Mouse (Mus musculus): Measurements from ENCODE around the gene Mapk13. TPM values are rescaled to one million over a fixed set of nuclear protein-coding genes. Genes with fewer than 3 reads are reported as not detected.
"Not testable (repeated sequence)": the region's sequence is repeated elsewhere in the genome, so short reads cannot be mapped to it uniquely, and the experiment has no call there.

Gene Mapk13
- polyA plus RNA-seq, 1 experiment from 2014 or later = 2.6 TPM

DNA sequence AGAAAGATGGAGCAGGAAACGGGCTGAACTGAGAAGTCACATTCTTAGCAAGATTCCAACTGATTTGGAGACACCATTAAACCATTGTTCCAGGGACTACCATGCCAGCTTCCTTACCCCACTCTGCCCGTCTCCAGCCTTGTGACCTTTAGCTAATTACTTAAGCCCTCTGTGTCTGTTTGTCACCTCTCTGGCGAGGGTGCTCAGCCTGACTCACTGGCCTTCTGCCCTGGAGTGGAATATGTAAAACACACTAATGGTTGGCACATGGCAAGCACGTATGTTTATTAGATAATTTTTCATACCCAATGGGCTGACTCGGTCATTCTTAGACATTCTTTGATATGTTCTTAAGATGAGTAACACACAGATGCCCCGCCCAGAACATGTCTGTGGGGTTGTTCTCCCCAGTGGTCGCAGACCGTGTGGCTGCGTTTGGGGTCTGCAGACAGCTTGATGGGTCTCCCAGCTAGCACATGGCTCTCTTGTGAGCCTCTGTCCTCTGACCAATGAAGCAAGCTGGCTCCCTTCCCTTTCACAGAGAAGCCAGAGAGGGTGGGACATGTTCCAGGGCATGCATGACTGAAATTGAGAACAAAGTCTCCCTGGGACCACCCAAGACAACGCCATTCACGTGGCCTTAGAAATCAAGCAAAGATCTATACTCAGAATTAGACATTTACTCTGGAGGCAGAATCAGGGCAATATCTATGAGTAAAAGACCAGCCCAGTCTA is 2.1 kb upstream of the Mapk13 start:
- no peak overlapping the region for H3K4me3 ChIP-seq (ENCODE audit: low read depth, low read length)
- WGBS (ENCODE audit: insufficient replicate concordance) = 72% methylated on average over 11 of the region's 11 CpGs
- peaks cover 12% of the 10 kb centered on the region; the same call in 1 of the 2 replicates for H3K4me1 ChIP-seq (ENCODE audit: control insufficient read depth, insufficient read depth, low read length)
- H3K27ac ChIP-seq (ENCODE audit: low read depth, low read length) = no peak overlapping the region
- H3K27me3 ChIP-seq (ENCODE audit: control insufficient read depth, insufficient read depth, low read length) = peaks cover 37% of the 10 kb centered on the region
- no peaks in the 10 kb centered on the region for H3K36me3 ChIP-seq (ENCODE audit: control insufficient read depth, insufficient read depth, low read length)
- no peak for ATAC-seq (replicated peaks; ENCODE audit: insufficient number of reproducible peaks, low FRiP score, low TSS enrichment)
- H3K4me2 ChIP-seq = no peak overlapping the region
- H3K9me3 ChIP-seq (replicated peaks; ENCODE audit: control insufficient read depth, low read length) = no peaks in the 10 kb centered on the region
- no peak overlapping the region for H3K9ac ChIP-seq (ENCODE audit: low read depth, low read length)

DNA sequence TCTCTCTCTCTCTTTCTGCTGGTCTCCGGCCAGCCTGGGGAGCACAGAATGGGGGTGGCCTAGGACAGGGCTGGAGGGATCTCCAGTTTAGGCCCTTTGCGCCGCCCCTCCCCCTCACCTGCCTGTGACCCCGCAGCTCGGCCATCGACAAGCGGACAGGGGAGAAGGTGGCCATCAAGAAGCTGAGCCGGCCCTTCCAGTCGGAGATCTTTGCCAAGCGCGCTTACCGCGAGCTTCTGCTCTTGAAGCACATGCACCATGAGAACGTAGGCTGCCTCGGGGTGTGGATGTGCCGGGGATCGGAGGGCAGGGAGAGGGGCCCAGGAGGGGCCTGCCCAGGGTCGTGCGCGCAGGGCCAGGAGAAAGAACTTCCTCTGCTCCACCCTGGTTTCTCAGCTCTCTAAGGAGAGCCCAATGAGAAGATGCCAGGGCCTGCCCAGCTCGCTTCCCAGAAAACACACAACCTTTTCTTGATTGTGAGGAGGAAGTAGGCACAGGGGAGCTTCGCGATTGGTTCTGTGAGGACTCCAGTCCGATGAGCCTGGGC is 851 bp downstream of the Mapk13 start:
- Histone ChIP-seq H3K27me3 (ENCODE audit: control insufficient read depth, insufficient read depth, low read length) (peaks cover 37% of the 10 kb centered on the region), H3K9ac (ENCODE audit: low read depth, low read length) (peak overlapping the region; percentile 44), H3K4me2 (peak overlapping the region; percentile 91), H3K4me3 (ENCODE audit: low read depth, low read length) (peak overlapping the region; percentile 53), H3K27ac (ENCODE audit: low read depth, low read length) (no peak overlapping the region), H3K36me3 (ENCODE audit: control insufficient read depth, insufficient read depth, low read length) (no peaks in the 10 kb centered on the region), H3K9me3 (replicated peaks; ENCODE audit: control insufficient read depth, low read length) (no peaks in the 10 kb centered on the region), H3K4me1 (ENCODE audit: control insufficient read depth, insufficient read depth, low read length) (peaks cover 12% of the 10 kb centered on the region; the same call in 1 of the 2 replicates)
- ATAC-seq (replicated peaks; ENCODE audit: insufficient number of reproducible peaks, low FRiP score, low TSS enrichment) = no peak
- WGBS (ENCODE audit: insufficient replicate concordance) = 3% methylated on average over 24 of the region's 24 CpGs

DNA sequence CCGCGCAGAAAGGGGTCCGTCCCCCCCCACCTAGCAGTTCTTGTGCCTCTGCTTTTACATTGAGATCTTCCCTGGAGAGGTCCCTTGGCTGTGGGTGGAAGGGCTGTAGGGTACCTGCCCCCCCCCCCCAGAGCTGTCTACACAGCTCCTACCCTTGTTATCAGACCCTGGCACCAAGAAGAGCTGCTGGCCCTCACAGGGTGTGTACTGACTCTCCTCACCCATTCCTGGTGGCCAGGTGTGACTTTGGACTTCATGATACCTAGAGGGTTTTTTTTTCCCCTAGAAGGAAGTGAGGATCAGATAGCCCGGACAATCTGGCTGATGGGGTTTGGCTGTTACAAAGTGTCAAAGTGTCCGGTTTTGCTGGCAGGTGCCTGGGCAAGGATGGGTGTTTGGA is 2.2 kb downstream of the Mapk13 start:
- H3K4me1 ChIP-seq (ENCODE audit: control insufficient read depth, insufficient read depth, low read length) = peaks cover 12% of the 10 kb centered on the region; the same call in 1 of the 2 replicates
- WGBS (ENCODE audit: insufficient replicate concordance) = 79% methylated on average over 5 of the region's 5 CpGs
- H3K9ac ChIP-seq (ENCODE audit: low read depth, low read length) = no peak overlapping the region
- peaks cover 37% of the 10 kb centered on the region for H3K27me3 ChIP-seq (ENCODE audit: control insufficient read depth, insufficient read depth, low read length)
- H3K36me3 ChIP-seq (ENCODE audit: control insufficient read depth, insufficient read depth, low read length) = no peaks in the 10 kb centered on the region
- H3K4me3 ChIP-seq (ENCODE audit: low read depth, low read length) = no peak overlapping the region
- ATAC-seq (replicated peaks; ENCODE audit: insufficient number of reproducible peaks, low FRiP score, low TSS enrichment) = no peak
- no peak overlapping the region for H3K27ac ChIP-seq (ENCODE audit: low read depth, low read length)
- H3K4me2 ChIP-seq = no peak overlapping the region
- no peaks in the 10 kb centered on the region for H3K9me3 ChIP-seq (replicated peaks; ENCODE audit: control insufficient read depth, low read length)

DNA sequence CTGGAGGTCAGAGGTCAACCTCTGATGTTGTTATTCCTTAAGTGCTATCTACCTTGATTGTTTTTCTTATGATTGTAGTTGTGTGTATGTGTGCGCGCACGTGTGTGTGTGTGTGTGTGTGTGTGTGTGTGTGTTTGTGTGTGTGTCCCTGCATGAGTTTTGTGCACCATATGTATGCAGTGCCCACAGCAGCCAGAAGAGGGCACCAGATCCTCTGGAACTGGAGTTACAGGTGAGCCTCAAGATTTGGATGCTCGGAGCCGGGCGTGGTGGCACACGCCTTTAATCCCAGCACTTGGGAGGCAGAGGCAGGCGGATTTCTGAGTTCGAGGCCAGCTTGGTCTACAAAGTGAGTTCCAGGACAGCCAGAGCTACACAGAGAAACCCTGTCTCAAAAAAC is 5.2 kb downstream of the Mapk13 start:
- 85% methylated on average over 9 of the region's 9 CpGs for WGBS (ENCODE audit: insufficient replicate concordance)

DNA sequence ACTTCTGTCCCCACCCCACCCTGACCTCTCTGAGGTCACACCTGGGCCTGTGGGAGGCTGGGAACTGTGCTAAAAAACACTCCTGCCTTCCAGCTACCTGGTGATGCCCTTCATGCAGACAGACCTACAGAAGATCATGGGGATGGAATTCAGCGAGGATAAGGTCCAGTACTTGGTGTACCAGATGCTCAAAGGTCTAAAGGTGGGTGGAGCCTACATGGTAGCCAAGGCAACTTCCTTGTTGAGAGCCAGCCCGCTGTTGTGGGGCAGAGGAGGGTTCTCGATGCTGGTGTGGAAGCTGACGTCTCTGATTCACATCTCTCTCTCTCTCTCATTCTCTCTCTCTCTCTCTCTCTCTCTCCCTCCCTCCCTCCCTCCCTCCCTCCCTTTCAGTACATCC is 6.1 kb downstream of the Mapk13 start:
- Histone ChIP-seq H3K4me1 (ENCODE audit: control insufficient read depth, insufficient read depth, low read length) (0 out of 2 replicates have a peak, but pooled peaks cover under 1% of the 10 kb centered on the region), H3K27ac (ENCODE audit: low read depth, low read length) (no peak overlapping the region), H3K4me2 (no peak overlapping the region), H3K4me3 (ENCODE audit: low read depth, low read length) (no peak overlapping the region), H3K9ac (ENCODE audit: low read depth, low read length) (no peak overlapping the region), H3K36me3 (ENCODE audit: control insufficient read depth, insufficient read depth, low read length) (no peaks in the 10 kb centered on the region), H3K27me3 (ENCODE audit: control insufficient read depth, insufficient read depth, low read length) (peaks cover 15% of the 10 kb centered on the region), H3K9me3 (replicated peaks; ENCODE audit: control insufficient read depth, low read length) (no peaks in the 10 kb centered on the region)
- ATAC-seq (replicated peaks; ENCODE audit: insufficient number of reproducible peaks, low FRiP score, low TSS enrichment) = no peak
- WGBS (ENCODE audit: insufficient replicate concordance) = 80% methylated on average over 4 of the region's 4 CpGs

More for the DNA sequence above, 5.2 kb downstream of the Mapk13 start:
- H3K27me3 ChIP-seq (ENCODE audit: control insufficient read depth, insufficient read depth, low read length) = peaks cover 24% of the 10 kb centered on the region
- not testable (repeated sequence) for H3K9ac ChIP-seq (ENCODE audit: low read depth, low read length); H3K9me3 ChIP-seq (replicated peaks; ENCODE audit: control insufficient read depth, low read length); H3K27ac ChIP-seq (ENCODE audit: low read depth, low read length); H3K4me1 ChIP-seq (ENCODE audit: control insufficient read depth, insufficient read depth, low read length); ATAC-seq (replicated peaks; ENCODE audit: insufficient number of reproducible peaks, low FRiP score, low TSS enrichment); H3K4me2 ChIP-seq; H3K4me3 ChIP-seq (ENCODE audit: low read depth, low read length); H3K36me3 ChIP-seq (ENCODE audit: control insufficient read depth, insufficient read depth, low read length)

DNA sequence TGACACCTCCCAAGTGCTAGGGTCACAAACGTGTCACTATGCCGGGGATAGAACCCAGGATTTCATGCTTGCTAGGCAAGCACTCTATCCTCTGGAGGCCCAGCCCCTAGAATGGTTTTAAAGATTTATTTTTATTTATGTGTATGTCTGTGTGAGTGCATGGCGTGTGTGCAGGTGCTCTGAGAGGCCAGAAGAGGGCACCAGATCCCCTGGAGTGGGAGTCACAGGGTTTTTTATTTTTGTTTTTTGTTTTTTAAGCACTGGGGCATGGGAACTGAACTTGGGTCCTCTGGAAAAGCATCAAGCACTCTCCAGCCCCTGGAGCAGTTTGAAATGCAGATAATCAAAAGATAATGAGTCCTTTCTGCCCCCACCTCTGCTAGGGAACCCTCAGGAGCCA is 7.7 kb downstream of the Mapk13 start:
- H3K9me3 ChIP-seq (replicated peaks; ENCODE audit: control insufficient read depth, low read length) = no peaks in the 10 kb centered on the region
- 80% methylated on average over 3 of the region's 3 CpGs for WGBS (ENCODE audit: insufficient replicate concordance)
- ATAC-seq (replicated peaks; ENCODE audit: insufficient number of reproducible peaks, low FRiP score, low TSS enrichment) = no peak

DNA sequence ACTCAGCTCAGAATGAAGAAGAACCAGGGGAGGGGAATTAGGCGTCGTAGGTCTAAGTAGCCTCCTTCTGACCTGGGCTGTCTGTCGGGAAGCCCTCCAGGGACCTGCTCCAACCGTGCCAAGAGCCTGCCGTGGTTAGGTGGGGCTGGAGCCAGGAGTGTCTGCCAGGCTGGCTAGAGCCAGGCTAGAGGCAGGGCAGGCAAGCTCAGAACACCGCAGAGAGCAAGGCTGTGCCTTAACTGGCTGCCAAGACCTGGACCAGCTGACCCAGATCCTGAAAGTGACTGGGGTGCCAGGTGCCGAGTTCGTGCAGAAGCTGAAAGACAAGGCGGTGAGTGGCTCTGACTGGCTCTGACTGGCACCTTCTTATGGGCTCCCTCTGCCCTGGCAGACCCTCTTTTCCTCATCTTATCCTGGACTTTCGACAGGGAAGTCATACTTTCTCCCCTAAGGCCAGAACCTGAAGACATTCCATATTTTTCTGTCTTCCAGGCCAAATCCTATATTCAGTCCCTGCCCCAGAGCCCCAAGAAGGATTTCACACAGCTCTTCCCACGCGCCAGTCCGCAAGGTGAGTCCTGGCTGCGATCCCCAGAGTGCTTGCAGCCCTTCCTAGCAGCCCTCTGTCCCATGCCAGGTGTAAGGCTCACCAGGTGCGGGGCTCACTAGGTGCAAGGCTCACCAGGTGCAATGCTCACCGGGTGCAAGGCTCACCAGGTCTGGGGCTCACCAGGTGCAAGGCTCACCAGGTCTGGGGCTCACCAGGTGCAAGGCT is 8.3 kb downstream of the Mapk13 start:
- Histone ChIP-seq H3K36me3 (ENCODE audit: control insufficient read depth, insufficient read depth, low read length) (no peaks in the 10 kb centered on the region), H3K4me1 (ENCODE audit: control insufficient read depth, insufficient read depth, low read length) (peaks cover 12% of the 10 kb centered on the region), H3K9ac (ENCODE audit: low read depth, low read length) (no peak overlapping the region), H3K27ac (ENCODE audit: low read depth, low read length) (no peak overlapping the region), H3K9me3 (replicated peaks; ENCODE audit: control insufficient read depth, low read length) (no peaks in the 10 kb centered on the region), H3K27me3 (ENCODE audit: control insufficient read depth, insufficient read depth, low read length) (no peaks in the 10 kb centered on the region), H3K4me2 (no peak overlapping the region), H3K4me3 (ENCODE audit: low read depth, low read length) (no peak overlapping the region)
- 79% methylated on average over 16 of the region's 16 CpGs for WGBS (ENCODE audit: insufficient replicate concordance)
- ATAC-seq (replicated peaks; ENCODE audit: insufficient number of reproducible peaks, low FRiP score, low TSS enrichment) = no peak

More for the DNA sequence above, 7.7 kb downstream of the Mapk13 start:
- no peak overlapping the region for H3K27ac ChIP-seq (ENCODE audit: low read depth, low read length)
- no peak overlapping the region for H3K4me2 ChIP-seq
- no peak overlapping the region for H3K4me3 ChIP-seq (ENCODE audit: low read depth, low read length)
- H3K4me1 ChIP-seq (ENCODE audit: control insufficient read depth, insufficient read depth, low read length) = peaks cover 12% of the 10 kb centered on the region
- H3K36me3 ChIP-seq (ENCODE audit: control insufficient read depth, insufficient read depth, low read length) = no peaks in the 10 kb centered on the region
- H3K27me3 ChIP-seq (ENCODE audit: control insufficient read depth, insufficient read depth, low read length) = no peaks in the 10 kb centered on the region
- H3K9ac ChIP-seq (ENCODE audit: low read depth, low read length) = no peak overlapping the region

DNA sequence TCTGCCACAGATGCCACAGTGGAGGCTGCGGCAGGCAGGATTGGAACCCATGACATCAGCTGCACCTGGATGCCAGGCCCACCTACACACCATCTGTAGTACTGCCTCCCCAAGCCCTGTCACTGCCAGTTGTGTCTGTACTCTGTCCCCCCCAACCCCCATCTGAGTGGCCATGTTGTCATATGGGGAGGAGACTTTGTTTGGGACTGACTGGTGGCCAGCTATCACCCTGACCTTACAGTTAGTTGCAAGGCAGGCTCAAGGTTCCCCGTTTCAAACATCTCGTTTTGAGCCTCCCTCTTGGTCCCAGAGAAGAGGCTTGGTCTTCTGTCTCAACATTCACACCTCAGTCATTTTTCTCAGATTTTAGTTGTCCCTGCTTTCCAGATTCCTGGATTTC is 10.6 kb downstream of the Mapk13 start:
- Histone ChIP-seq H3K36me3 (ENCODE audit: control insufficient read depth, insufficient read depth, low read length) (no peaks in the 10 kb centered on the region), H3K4me3 (ENCODE audit: low read depth, low read length) (no peak overlapping the region), H3K4me1 (ENCODE audit: control insufficient read depth, insufficient read depth, low read length) (peaks cover 12% of the 10 kb centered on the region), H3K9me3 (replicated peaks; ENCODE audit: control insufficient read depth, low read length) (no peaks in the 10 kb centered on the region), H3K4me2 (no peak overlapping the region), H3K27me3 (ENCODE audit: control insufficient read depth, insufficient read depth, low read length) (no peaks in the 10 kb centered on the region), H3K9ac (ENCODE audit: low read depth, low read length) (no peak overlapping the region), H3K27ac (ENCODE audit: low read depth, low read length) (no peak overlapping the region)
- WGBS (ENCODE audit: insufficient replicate concordance) = 85% methylated on average over 3 of the region's 3 CpGs
- ATAC-seq (replicated peaks; ENCODE audit: insufficient number of reproducible peaks, low FRiP score, low TSS enrichment) = no peak

Measured in heart, embryonic 11.5 days (tissue).